Mouse (Mus musculus): Measurements from ENCODE around the gene Psmb3. TPM values are rescaled to one million over a fixed set of nuclear protein-coding genes. Genes with fewer than 3 reads are reported as not detected.

Psmb3 gene
- total RNA-seq (2012; rRNA removed) (863 and 969 TPM in 2 replicates), total RNA-seq (2014; rRNA removed) (1,070 and 1,251 TPM in 2 replicates), polyA plus RNA-seq (2012; ENCODE audit: insufficient read length, low read depth) (560 and 594 TPM in 2 replicates)

DNA sequence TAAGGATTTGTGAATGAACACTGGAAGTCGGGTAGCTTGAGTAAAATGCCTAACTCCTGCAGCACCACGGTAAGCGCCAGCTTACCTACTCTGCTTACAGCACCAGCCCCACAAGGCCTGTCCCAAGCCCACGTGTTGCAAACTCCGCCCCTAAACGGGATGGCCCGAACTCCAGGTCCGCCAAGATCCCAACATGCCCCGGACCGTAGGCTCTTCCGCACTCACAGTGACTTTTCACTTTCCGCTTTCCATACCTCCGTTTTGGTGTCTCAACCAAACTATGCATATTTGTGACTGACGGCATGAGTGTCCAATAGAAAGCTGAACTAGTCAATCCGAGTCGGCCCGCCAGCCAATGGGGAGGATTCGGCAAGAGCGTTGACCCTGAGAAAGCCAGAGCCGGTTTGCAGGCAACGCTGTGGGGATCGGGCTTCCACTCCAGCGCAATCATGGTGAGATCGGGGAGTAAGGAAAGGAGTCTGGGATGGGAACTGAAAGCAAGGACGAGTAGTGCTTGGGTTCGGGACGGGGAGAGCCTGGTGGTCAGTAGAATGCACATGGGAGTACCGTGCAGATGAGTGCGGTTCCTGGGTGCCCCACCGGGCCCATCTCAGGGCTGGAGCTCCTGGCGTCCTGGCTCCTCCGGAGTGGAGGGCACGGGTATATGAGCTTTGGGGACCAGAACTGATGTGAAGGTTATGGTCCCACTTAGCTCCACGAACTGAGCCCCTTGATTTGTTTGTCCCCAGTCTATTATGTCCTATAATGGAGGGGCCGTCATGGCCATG lies at the start of gene Psmb3:
Gene Psmb3, plus strand, starts transcription at position 361 of the 788 bp plus-strand sequence.
- dilution Hi-C loops (cut with MboI; ENCODE audit: extremely low pct_ligation_motif_present, extremely low pct_unique_long_range_greater_than_20kb, low sequenced_read_pairs) (no loop called here), in situ Hi-C loops (cut with MboI; ENCODE audit: low pct_ligation_motif_present, low pct_unique_long_range_greater_than_20kb, low sequenced_read_pairs) (loop anchor here (5.0 kb wide), 1 partner anchor 34 kb away; no protein-coding TSS in a partner anchor)
- Histone ChIP-seq H3K4me2 (ENCODE audit: insufficient read depth, low read depth, poor library complexity, severe bottlenecking) (peak within 1 kb of the TSS; percentile 52), H3K36me3 (replicated peaks in 1 of 2; ENCODE audit: control insufficient read depth in 1 of 2, insufficient read depth in 1 of 2, low read length in 1 of 2) (peaks cover 23 to 39% of the 10 kb centered on the region in 2 experiments), H3K79me2 (replicated peaks; ENCODE audit: control insufficient read depth, extremely low read depth, insufficient read depth, poor library complexity, severe bottlenecking) (peaks cover 33% of the 10 kb centered on the region), H3K9me3 (replicated peaks; ENCODE audit: low read length) (no peaks in the 10 kb centered on the region), H3K4me1 (ENCODE audit: control insufficient read depth in 1 of 2, insufficient read depth in 2 of 2) (peaks cover 6 to 41% of the 10 kb centered on the region in 2 experiments), H3K27ac (ENCODE audit: insufficient read depth, low read depth) (peak within 1 kb of the TSS; percentile 86), H3K27me3 (replicated peaks) (peaks cover 21% of the 10 kb centered on the region), H3K9ac (ENCODE audit: insufficient read depth, low read depth) (peak within 1 kb of the TSS; percentile 78), H3K4me3 (replicated peaks in 1 of 3; ENCODE audit: low read depth in 2 of 3, low read length in 2 of 3, poor library complexity in 1 of 3) (peak within 1 kb of the TSS; percentile 57 to 100 (median 99))
- DNase-seq (ENCODE audit: extremely low read depth), result peak; percentile 100
- TF ChIP-seq ZC3H11A (IDR thresholded peaks at IDR 0.05; ENCODE audit: low read depth, low read length) (no peak), ZNF384 (IDR thresholded peaks at IDR 0.05; ENCODE audit: low read depth, low read length) (peak; percentile 50; the same call in 1 of the 2 replicates), KAT2A (IDR thresholded peaks at IDR 0.05; ENCODE audit: insufficient replicate concordance, low read length) (peak; percentile 96), MYC (IDR thresholded peaks at IDR 0.05; ENCODE audit: low read depth, low read length) (peak; percentile 98), SIN3A (IDR thresholded peaks at IDR 0.05; ENCODE audit: low read length) (peak; percentile 99), HCFC1 (IDR thresholded peaks at IDR 0.05; ENCODE audit: low read depth, low read length) (peak; percentile 96), RAD21 (IDR thresholded peaks at IDR 0.05; ENCODE audit: low read depth, low read length) (no peak), NRF1 (IDR thresholded peaks at IDR 0.05; ENCODE audit: low read depth, low read length) (peak; percentile 61), JUND (conservative IDR thresholded peaks at IDR 0.05; ENCODE audit: low read depth, low read length) (no peak), RCOR1 (conservative IDR thresholded peaks at IDR 0.05; ENCODE audit: low read depth, low read length) (peak; percentile 67; the same call in 1 of the 2 replicates), POLR2AphosphoS2 (IDR thresholded peaks at IDR 0.05; ENCODE audit: low read depth, low read length) (peak; percentile 90; the same call in 1 of the 2 replicates), MXI1 (IDR thresholded peaks at IDR 0.05; ENCODE audit: low read depth, low read length) (peak; percentile 99), UBTF (IDR thresholded peaks at IDR 0.05; ENCODE audit: low read depth, low read length) (0 out of 2 replicates have a peak, but pooled peaks have one; percentile 3), CTCF (conservative IDR thresholded peaks at IDR 0.05 in 1 of 2, IDR thresholded peaks at IDR 0.05 in 1 of 2; ENCODE audit: low read depth in 2 of 2, low read length in 2 of 2) (no peak), PAX5 (IDR thresholded peaks at IDR 0.05; ENCODE audit: low read length) (no peak), ETS1 (conservative IDR thresholded peaks at IDR 0.05; ENCODE audit: low read depth, low read length) (peak; percentile 45; the same call in 1 of the 2 replicates), ELF1 (IDR thresholded peaks at IDR 0.05; ENCODE audit: low read depth, low read length) (peak; percentile 100), ZMIZ1 (IDR thresholded peaks at IDR 0.05; ENCODE audit: low read depth, low read length) (peak; percentile 86; the same call in 1 of the 2 replicates), CHD1 (IDR thresholded peaks at IDR 0.05; ENCODE audit: low read depth, low read length) (no peak), IRF4 (IDR thresholded peaks at IDR 0.05; ENCODE audit: low read depth, low read length) (peak; percentile 72), CHD2 (IDR thresholded peaks at IDR 0.05; ENCODE audit: low read length) (peak; percentile 98), NELFE (IDR thresholded peaks at IDR 0.05; ENCODE audit: low read depth, low read length) (peak; percentile 85), SMC3 (IDR thresholded peaks at IDR 0.05; ENCODE audit: low read depth, low read length) (no peak), MAX (IDR thresholded peaks at IDR 0.05; ENCODE audit: low read length) (peak; percentile 99), EP300 (IDR thresholded peaks at IDR 0.05; ENCODE audit: low read length) (no peak), JUN (IDR thresholded peaks at IDR 0.05; ENCODE audit: insufficient read depth, low read depth, low read length) (0 out of 2 replicates have a peak, but pooled peaks have one; percentile 26), BHLHE40 (IDR thresholded peaks at IDR 0.05; ENCODE audit: low read depth, low read length) (peak; percentile 53), MEF2A (IDR thresholded peaks at IDR 0.05; ENCODE audit: borderline replicate concordance, low read depth, low read length) (peak; percentile 89; the same call in 1 of the 2 replicates), TCF12 (IDR thresholded peaks at IDR 0.05; ENCODE audit: low read depth, low read length) (peak; percentile 89), USF2 (conservative IDR thresholded peaks at IDR 0.05; ENCODE audit: low read depth, low read length) (peak; percentile 88), GABPA (IDR thresholded peaks at IDR 0.05; ENCODE audit: insufficient replicate concordance, low read depth, low read length) (peak; percentile 94), ZKSCAN1 (IDR thresholded peaks at IDR 0.05; ENCODE audit: borderline replicate concordance, low read depth, low read length) (no peak), TBP (conservative IDR thresholded peaks at IDR 0.05; ENCODE audit: low read depth, low read length) (peak; percentile 79), E2F4 (IDR thresholded peaks at IDR 0.05; ENCODE audit: insufficient replicate concordance, low read depth, low read length) (no peak; the same call in 1 of the 2 replicates), USF1 (IDR thresholded peaks at IDR 0.05; ENCODE audit: low read depth, low read length) (peak; percentile 92), MAZ (IDR thresholded peaks at IDR 0.05; ENCODE audit: low read depth, low read length) (peak; percentile 80), MAFK (IDR thresholded peaks at IDR 0.05; ENCODE audit: insufficient replicate concordance, low read length) (peak; percentile 85)

Data from CH12.LX (cell line).